Mouse (Mus musculus) ovary, postnatal 14 days (tissue): Measurements from ENCODE around the gene Nkd1.

Experiments used
- DNase-seq: peaks from one replicate; pipeline ENCODE4 v3.0.0; 2022; ENCODE audit warnings: low spot score

The Nkd1 gene

GRCm38 (mm10) chr8:88520985-88521527 lies at the start of gene Nkd1:
Gene Nkd1, plus strand, starts transcription at chr8:88521354.
- DNase-seq = peak; percentile 95

- no peak for DNase-seq
Measured at GRCm38 (mm10) chr8:88481290-88481689, 39.9 kb upstream of the Nkd1 start.

- no peak for DNase-seq
Measured at GRCm38 (mm10) chr8:88488391-88488829, 32.7 kb upstream of the Nkd1 start.

GRCm38 (mm10) chr8:88494076-88494475 lies 27.1 kb upstream of the Nkd1 start:
- no peak for DNase-seq

GRCm38 (mm10) chr8:88495071-88495805 lies 25.9 kb upstream of the Nkd1 start:
- no peak for DNase-seq

- DNase-seq = no peak
Measured at GRCm38 (mm10) chr8:88502143-88502542, 19.0 kb upstream of the Nkd1 start.

GRCm38 (mm10) chr8:88506981-88507380 lies 14.2 kb upstream of the Nkd1 start:
- DNase-seq = no peak

- DNase-seq = no peak
Measured at GRCm38 (mm10) chr8:88511061-88511460, 10.1 kb upstream of the Nkd1 start.

GRCm38 (mm10) chr8:88512094-88512794 lies 8.9 kb upstream of the Nkd1 start:
- DNase-seq = no peak

- no peak for DNase-seq
Measured at GRCm38 (mm10) chr8:88518047-88518446, 3.1 kb upstream of the Nkd1 start.

- DNase-seq = no peak
Measured at GRCm38 (mm10) chr8:88520381-88520780, 773 bp upstream of the Nkd1 start.

- no peak for DNase-seq
Measured at GRCm38 (mm10) chr8:88521541-88522414, 624 bp downstream of the Nkd1 start.

GRCm38 (mm10) chr8:88522433-88523030 lies 1.4 kb downstream of the Nkd1 start:
- no peak for DNase-seq

- DNase-seq = no peak
Measured at GRCm38 (mm10) chr8:88523621-88524020, 2.5 kb downstream of the Nkd1 start.

- DNase-seq = no peak
Measured at GRCm38 (mm10) chr8:88524132-88524531, 3.0 kb downstream of the Nkd1 start.

GRCm38 (mm10) chr8:88524851-88525250 lies 3.7 kb downstream of the Nkd1 start:
- DNase-seq = no peak

- no peak for DNase-seq
Measured at GRCm38 (mm10) chr8:88526296-88526695, 5.1 kb downstream of the Nkd1 start.

GRCm38 (mm10) chr8:88528186-88528585 lies 7.0 kb downstream of the Nkd1 start:
- DNase-seq = no peak

- no peak for DNase-seq
Measured at GRCm38 (mm10) chr8:88529798-88530197, 8.6 kb downstream of the Nkd1 start.

- no peak for DNase-seq
Measured at GRCm38 (mm10) chr8:88537081-88537480, 15.9 kb downstream of the Nkd1 start.
